Mouse (Mus musculus) CH12.LX (cell line): ENCODE measurements around the gene Ttc9c. TPM values are rescaled to one million over a fixed set of nuclear protein-coding genes. Genes with fewer than 3 reads are reported as not detected.

Source experiments
- DNase-seq: peaks from one replicate; pipeline ENCODE4 v3.0.0-alpha.2; 2013; ENCODE audit errors: extremely low read depth
- H3K27ac ChIP-seq: 2 replicates; pipeline ENCODE4 v1.5.1; 2012; ENCODE audit warnings: low read depth, mild to moderate bottlenecking, control low read depth, moderate library complexity; ENCODE audit not compliant: insufficient read depth
- H3K27me3 ChIP-seq: replicated peaks from 2 replicates; pipeline ENCODE3; 2012; ENCODE audit warnings: inconsistent platforms
- H3K36me3 ChIP-seq, 2 experiments: replicated peaks in 1 of 2; 2 replicates each; pipeline versions ENCODE3 to v1.6.1; 2012; ENCODE audit warnings: inconsistent platforms in 1 of 2, low read length in 1 of 2, mild to moderate bottlenecking in 1 of 2, mixed read lengths in 1 of 2, moderate library complexity in 1 of 2; ENCODE audit not compliant: control insufficient read depth in 1 of 2, insufficient read depth in 1 of 2
- H3K4me1 ChIP-seq, 2 experiments: 2 replicates each; pipeline ENCODE4 v1.6.1; 2012; ENCODE audit warnings: inconsistent platforms in 1 of 2, moderate library complexity in 1 of 2; ENCODE audit not compliant: insufficient read depth in 2 of 2, control insufficient read depth in 1 of 2
- H3K4me2 ChIP-seq: 2 replicates; pipeline ENCODE4 v1.6.1; 2012; ENCODE audit warnings: low read depth, mild to moderate bottlenecking, control low read depth; ENCODE audit not compliant: poor library complexity, insufficient read depth, severe bottlenecking
- H3K4me3 ChIP-seq, 3 experiments: fragments of 150-350 bp in 1 of 3; sonication (generic) in 1 of 3; replicated peaks in 1 of 3; 2 replicates each; pipeline versions ENCODE3 to v1.5.1; 2011 to 2012; ENCODE audit warnings: low read depth in 2 of 3, low read length in 2 of 3, mild to moderate bottlenecking in 2 of 3, moderate library complexity in 2 of 3, control low read depth in 1 of 3, improper control_type of control experiment in 1 of 3, inconsistent platforms in 1 of 3, mixed read lengths in 1 of 3; ENCODE audit not compliant: poor library complexity in 1 of 3
- H3K79me2 ChIP-seq: replicated peaks from 2 replicates; pipeline ENCODE4 v1.6.1; 2012; ENCODE audit warnings: mild to moderate bottlenecking, moderate library complexity; ENCODE audit not compliant: control insufficient read depth, poor library complexity, insufficient read depth, severe bottlenecking; ENCODE audit errors: extremely low read depth
- H3K9ac ChIP-seq: 2 replicates; pipeline ENCODE4 v1.6.1; 2012; ENCODE audit warnings: low read depth, mild to moderate bottlenecking, control low read depth, moderate library complexity; ENCODE audit not compliant: insufficient read depth
- H3K9me3 ChIP-seq: replicated peaks from 2 replicates; pipeline ENCODE3; 2012; ENCODE audit warnings: low read length, inconsistent platforms, mixed read lengths
- BHLHE40 ChIP-seq: IDR thresholded peaks from 2 replicates; pipeline ENCODE4 v1.6.1; 2011; ENCODE audit warnings: mild to moderate bottlenecking, low read depth, low read length, improper control_type of control experiment
- CTCF ChIP-seq, 2 experiments: IDR thresholded peaks in 1 of 2; conservative IDR thresholded peaks in 1 of 2; 2 replicates each; pipeline ENCODE4 v1.5.1; 2011 to 2012; ENCODE audit warnings: low read depth in 2 of 2, low read length in 2 of 2, improper control_type of control experiment in 1 of 2, inconsistent platforms in 1 of 2, mild to moderate bottlenecking in 1 of 2, moderate library complexity in 1 of 2
- E2F4 ChIP-seq: IDR thresholded peaks from 2 replicates; pipeline ENCODE4 v1.6.1; 2011; ENCODE audit warnings: low read depth, low read length, improper control_type of control experiment; ENCODE audit not compliant: insufficient replicate concordance
- ELF1 ChIP-seq: IDR thresholded peaks from 2 replicates; pipeline ENCODE4 v1.6.1; 2014; ENCODE audit warnings: low read depth, mild to moderate bottlenecking, inconsistent platforms, low read length, improper control_type of control experiment
- EP300 ChIP-seq: IDR thresholded peaks from 2 replicates; pipeline ENCODE4 v1.6.1; 2011; ENCODE audit warnings: low read length, improper control_type of control experiment
- ETS1 ChIP-seq: conservative IDR thresholded peaks from 2 replicates; pipeline ENCODE4 v1.6.1; 2012; ENCODE audit warnings: low read depth, mild to moderate bottlenecking, inconsistent platforms, low read length, improper control_type of control experiment, moderate library complexity
- GABPA ChIP-seq: IDR thresholded peaks from 2 replicates; pipeline ENCODE4 v1.6.1; 2012; ENCODE audit warnings: low read depth, low read length, improper control_type of control experiment, inconsistent platforms; ENCODE audit not compliant: insufficient replicate concordance
- JUN ChIP-seq: IDR thresholded peaks from 2 replicates; pipeline ENCODE4 v1.6.1; 2011; ENCODE audit warnings: low read depth, mild to moderate bottlenecking, low read length, improper control_type of control experiment, moderate library complexity; ENCODE audit not compliant: insufficient read depth
- MAFK ChIP-seq: IDR thresholded peaks from 2 replicates; pipeline ENCODE4 v1.6.1; 2011; ENCODE audit warnings: low read length, improper control_type of control experiment; ENCODE audit not compliant: insufficient replicate concordance
- MAX ChIP-seq: IDR thresholded peaks from 2 replicates; pipeline ENCODE4 v1.6.1; 2011; ENCODE audit warnings: low read length, improper control_type of control experiment
- MAZ ChIP-seq: IDR thresholded peaks from 2 replicates; pipeline ENCODE4 v1.6.1; 2012; ENCODE audit warnings: low read depth, mild to moderate bottlenecking, inconsistent platforms, low read length, improper control_type of control experiment, moderate library complexity
- MEF2A ChIP-seq: IDR thresholded peaks from 2 replicates; pipeline ENCODE4 v1.6.1; 2014; ENCODE audit warnings: low read depth, mild to moderate bottlenecking, inconsistent platforms, low read length, improper control_type of control experiment, borderline replicate concordance
- MYC ChIP-seq: IDR thresholded peaks from 2 replicates; pipeline ENCODE4 v1.6.1; 2011; ENCODE audit warnings: low read depth, mild to moderate bottlenecking, improper control_type of control experiment, low read length
- PAX5 ChIP-seq: IDR thresholded peaks from 2 replicates; pipeline ENCODE4 v1.6.1; 2012; ENCODE audit warnings: low read length, inconsistent platforms, mixed read lengths
- POLR2A ChIP-seq: IDR thresholded peaks from 2 replicates; pipeline ENCODE4 v1.6.1; 2011; ENCODE audit warnings: low read depth, mild to moderate bottlenecking, improper control_type of control experiment, low read length
- POLR2AphosphoS2 ChIP-seq: IDR thresholded peaks from 2 replicates; pipeline ENCODE4 v1.6.1; 2011; ENCODE audit warnings: low read depth, low read length, improper control_type of control experiment
- RAD21 ChIP-seq: IDR thresholded peaks from 2 replicates; pipeline ENCODE4 v1.6.1; 2011; ENCODE audit warnings: low read depth, mild to moderate bottlenecking, low read length, improper control_type of control experiment, moderate library complexity
- RCOR1 ChIP-seq: conservative IDR thresholded peaks from 2 replicates; pipeline ENCODE4 v1.6.1; 2012; ENCODE audit warnings: low read depth, mild to moderate bottlenecking, inconsistent platforms, low read length, improper control_type of control experiment
- SIN3A ChIP-seq: IDR thresholded peaks from 2 replicates; pipeline ENCODE4 v1.6.1; 2012; ENCODE audit warnings: low read length, improper control_type of control experiment, inconsistent platforms
- SMC3 ChIP-seq: IDR thresholded peaks from 2 replicates; pipeline ENCODE4 v1.6.1; 2011; ENCODE audit warnings: low read depth, low read length, improper control_type of control experiment
- TBP ChIP-seq: conservative IDR thresholded peaks from 2 replicates; pipeline ENCODE4 v1.6.1; 2011; ENCODE audit warnings: low read depth, low read length, improper control_type of control experiment
- UBTF ChIP-seq: IDR thresholded peaks from 2 replicates; pipeline ENCODE4 v1.6.1; 2012; ENCODE audit warnings: low read depth, mild to moderate bottlenecking, inconsistent platforms, low read length, improper control_type of control experiment, moderate library complexity
- USF1 ChIP-seq: IDR thresholded peaks from 2 replicates; pipeline ENCODE4 v1.6.1; 2014; ENCODE audit warnings: low read depth, mild to moderate bottlenecking, inconsistent platforms, low read length, improper control_type of control experiment
- ZC3H11A ChIP-seq: IDR thresholded peaks from 2 replicates; pipeline ENCODE4 v1.6.1; 2012; ENCODE audit warnings: low read depth, mild to moderate bottlenecking, inconsistent platforms, low read length, improper control_type of control experiment
- ZNF384 ChIP-seq: IDR thresholded peaks from 2 replicates; pipeline ENCODE4 v1.6.1; 2012; ENCODE audit warnings: low read depth, low read length, improper control_type of control experiment, inconsistent platforms
- dilution Hi-C: fragments of 300-500 bp; cut with MboI; formaldehyde crosslinking; loops from 2 replicates; pipeline ENCODE4 v1.14.3; 2020; ENCODE audit warnings: low sequenced_read_pairs; ENCODE audit not compliant: extremely low pct_unique_long_range_greater_than_20kb, extremely low pct_ligation_motif_present
- in situ Hi-C: fragments of 300-500 bp; cut with MboI; formaldehyde crosslinking; loops from 3 replicates; pipeline ENCODE4 v1.14.3; 2019; ENCODE audit warnings: low sequenced_read_pairs, low pct_ligation_motif_present, low pct_unique_long_range_greater_than_20kb, mixed read lengths
- polyA plus RNA-seq: library from polyadenylated mRNA; unstranded; fragments of >175 nt; gene quantifications from 2 replicates; pipeline ENCODE4 v1.2.1, GENCODE M21; 2012; ENCODE audit warnings: low read depth; ENCODE audit not compliant: insufficient read length
- total RNA-seq, 2 experiments: library from RNA; depleted of rRNA; stranded (reverse); fragments of 300-350 nt in 1 of 2; fragments of >200 nt in 1 of 2; gene quantifications; 2 replicates each; pipeline ENCODE4 v1.2.3; 2012 to 2014

Ttc9c gene
- total and polyA plus RNA-seq, 3 experiments: 42.0 to 56.5 (median 44.7) TPM

DNA sequence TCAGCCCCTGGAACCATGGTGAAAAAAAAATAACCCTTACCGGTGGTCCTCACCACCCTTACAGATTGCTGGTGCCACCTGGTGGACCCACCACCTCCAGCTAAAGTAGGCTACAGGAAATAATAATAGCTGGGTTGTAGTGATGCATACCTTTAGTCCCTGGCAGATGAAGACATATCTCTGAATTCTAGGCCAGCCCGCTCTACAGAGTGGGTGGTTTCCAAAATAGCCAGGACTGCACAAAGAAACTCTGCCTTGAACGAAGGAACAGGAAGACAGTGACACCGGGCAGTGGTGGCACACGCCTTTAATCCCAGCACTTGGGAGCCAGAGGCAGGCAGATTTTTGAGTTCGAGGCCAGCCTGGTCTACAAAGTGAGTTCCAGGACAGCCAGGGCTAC, 45.1 kb upstream of the Ttc9c start:
- no peaks in the 10 kb centered on the region for H3K79me2 ChIP-seq
- H3K9ac ChIP-seq: no peak overlapping the region
- TF ChIP-seq CTCF (conservative IDR thresholded peaks at IDR 0.05 in 1 of 2, IDR thresholded peaks at IDR 0.05 in 1 of 2; ENCODE audit: low read depth in 2 of 2, low read length in 2 of 2) (peak in 1 of 2 experiments; percentile 34; a peak in 2 of 4 replicates), GABPA (no peak)
- dilution Hi-C loops: no loop called here
- H3K27me3 ChIP-seq: no peaks in the 10 kb centered on the region
- no peaks in the 10 kb centered on the region for H3K36me3 ChIP-seq
- no peak overlapping the region for H3K27ac ChIP-seq
- H3K4me1 ChIP-seq: no peaks in the 10 kb centered on the region; a peak in 1 of 4 replicates
- no peaks in the 10 kb centered on the region for H3K9me3 ChIP-seq
- H3K4me3 ChIP-seq: no peak overlapping the region
- in situ Hi-C loops: no loop called here
- no peak overlapping the region for H3K4me2 ChIP-seq
- no peak for DNase-seq

DNA sequence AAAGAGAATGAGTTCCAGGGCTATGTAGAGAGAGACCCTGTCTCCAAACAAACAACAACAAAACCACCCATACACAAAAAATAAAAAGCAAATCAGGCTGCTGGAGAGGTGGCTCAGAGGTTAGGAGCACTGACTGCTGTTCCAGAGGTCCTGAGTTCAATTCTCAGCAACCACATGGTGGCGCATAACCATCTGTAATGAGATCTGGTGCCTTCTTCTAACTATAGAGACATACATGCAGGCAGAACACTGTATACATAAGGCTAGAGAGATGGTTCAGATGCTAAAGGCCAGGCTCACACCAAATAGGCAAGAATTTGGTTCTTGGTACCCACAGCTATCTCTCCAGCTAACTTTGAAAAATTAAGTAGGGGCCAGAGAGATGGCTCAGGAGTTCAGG, 39.9 kb upstream of the Ttc9c start:
- Histone ChIP-seq H3K27ac (no peak overlapping the region), H3K4me1 (no peaks in the 10 kb centered on the region; a peak in 1 of 4 replicates), H3K9me3 (no peaks in the 10 kb centered on the region), H3K27me3 (no peaks in the 10 kb centered on the region), H3K36me3 (no peaks in the 10 kb centered on the region), H3K79me2 (no peaks in the 10 kb centered on the region), H3K4me3 (no peak overlapping the region), H3K9ac (no peak overlapping the region), H3K4me2 (no peak overlapping the region)
- no peak for DNase-seq
- in situ Hi-C loops: loop anchor here (5.0 kb wide), 1 partner anchor 243 kb away; no protein-coding TSS in a partner anchor
- dilution Hi-C loops: no loop called here
- TF ChIP-seq TBP (no peak), MYC (no peak), MEF2A (no peak), RAD21 (peak; percentile 65), MAX (no peak), POLR2A (no peak), MAZ (no peak), MAFK (no peak), PAX5 (no peak), ETS1 (no peak), RCOR1 (no peak), UBTF (no peak), SMC3 (peak; percentile 78), CTCF (conservative IDR thresholded peaks at IDR 0.05 in 1 of 2, IDR thresholded peaks at IDR 0.05 in 1 of 2; ENCODE audit: low read depth in 2 of 2, low read length in 2 of 2) (peak; percentile 10 to 74; a peak in 2 of 4 replicates), SIN3A (no peak), E2F4 (no peak), JUN (no peak), ELF1 (no peak), EP300 (no peak), ZC3H11A (no peak), GABPA (no peak), USF1 (no peak), POLR2AphosphoS2 (no peak), BHLHE40 (no peak), ZNF384 (no peak)
